Comparison of ENCODE assay signal across 12 mouse cellular contexts in the genomic region with DNA sequence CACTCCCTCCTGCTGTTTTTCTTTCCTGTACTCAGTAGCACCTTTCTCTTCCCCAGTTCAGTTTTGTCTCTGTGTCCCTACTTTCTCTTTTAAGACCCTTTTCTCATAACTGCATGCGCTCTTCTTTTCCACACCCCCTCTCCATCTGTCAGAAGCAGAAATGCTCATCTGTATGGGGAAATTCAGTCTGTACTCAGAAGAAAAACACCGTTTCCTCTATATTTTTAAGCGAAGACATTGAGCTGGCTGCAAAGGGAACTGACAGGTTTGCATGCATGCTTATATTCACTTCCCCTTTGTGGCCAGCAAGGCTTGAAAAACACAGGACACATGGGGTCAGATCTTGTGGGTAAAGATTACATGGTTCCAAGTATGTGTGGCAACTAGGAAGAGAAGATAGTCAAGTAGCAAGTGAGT. TPM values are rescaled to one million over a fixed set of nuclear protein-coding genes. Genes with fewer than 3 reads are reported as not detected.
DNase-seq lines count a peak whose midpoint lies in the region; ATAC-seq and TF ChIP-seq lines count a peak whose summit lies in the region.
"Had no signal": no experiment of that assay in that cellular context is flagged by ENCODE, and none has a peak within 500 bp of the region (broad histone marks: within the 10 kb centered on the region; RNA-seq: fewer than 3 reads in every experiment).

No protein-coding gene starts in this region.

- peak overlapping the region; percentile 87 for H3K27ac ChIP-seq in cortical plate, adult 2 months (ENCODE audit: insufficient read depth, low read length)
- H3K27ac ChIP-seq in forebrain, embryonic 13.5 days: no peak overlapping the region
- H3K27ac ChIP-seq: midbrain, embryonic 12.5 days had no signal

- DNase-seq in layer of hippocampus, adult 8-10 months (ENCODE audit: low spot score in 2 of 2): peak; percentile 6 to 9
- no peak for DNase-seq in layer of hippocampus, adult 9-10 months (ENCODE audit: low spot score)
- DNase-seq in embryo, embryonic 10.5 days (ENCODE audit: low spot score): no peak
- no peak for DNase-seq in urinary bladder, postnatal 14 days (ENCODE audit: low spot score)
- DNase-seq: cerebellum, postnatal 36 days; gastrocnemius, postnatal 10 days; kidney, postnatal 14 days had no signal

- H3K36me3 ChIP-seq in forebrain, embryonic 13.5 days (ENCODE audit: poor library complexity, severe bottlenecking): no peaks in the 10 kb centered on the region
- H3K36me3 ChIP-seq: midbrain, embryonic 12.5 days had no signal

- H3K4me1 ChIP-seq in cortical plate, adult 2 months (ENCODE audit: control insufficient read depth, insufficient read depth, low read length): peaks cover 2% of the 10 kb centered on the region; the same call in 1 of the 2 replicates
- H3K4me1 ChIP-seq in forebrain, embryonic 13.5 days: no peaks in the 10 kb centered on the region
- H3K4me1 ChIP-seq: midbrain, embryonic 12.5 days had no signal

- no peak for TF ChIP-seq CTCF in cortical plate, adult 2 months (IDR thresholded peaks at IDR 0.05; ENCODE audit: extremely low read depth, insufficient read depth, low read length)

- peak; percentile 24 for ATAC-seq in CD4-positive, CD25-positive, alpha-beta regulatory T cell, adult 4 months
- ATAC-seq in megakaryocyte progenitor cell, adult 5-6 weeks (replicated peaks; ENCODE audit: poor library complexity): peak; percentile 84
- ATAC-seq in forebrain, embryonic 13.5 days: no peak

- H3K9me3 ChIP-seq in forebrain, embryonic 13.5 days (replicated peaks): no peaks in the 10 kb centered on the region
- H3K9me3 ChIP-seq: midbrain, embryonic 12.5 days had no signal

- TF ChIP-seq POLR2A in cortical plate, adult 2 months (IDR thresholded peaks at IDR 0.05; ENCODE audit: extremely low read depth, insufficient read depth, low read length): no peak

- no peak overlapping the region for H3K9ac ChIP-seq in forebrain, embryonic 13.5 days
- H3K9ac ChIP-seq: midbrain, embryonic 12.5 days had no signal

- H3K4me2 ChIP-seq in forebrain, embryonic 13.5 days: no peak overlapping the region
- H3K4me2 ChIP-seq: midbrain, embryonic 12.5 days had no signal

- no peaks in the 10 kb centered on the region for H3K27me3 ChIP-seq in forebrain, embryonic 13.5 days
- H3K27me3 ChIP-seq: midbrain, embryonic 12.5 days had no signal

- H3K4me3 ChIP-seq in cortical plate, adult 2 months (ENCODE audit: insufficient read depth, low read length): no peak overlapping the region
- no peak overlapping the region for H3K4me3 ChIP-seq in forebrain, embryonic 13.5 days
- H3K4me3 ChIP-seq: midbrain, embryonic 12.5 days had no signal

- WGBS in forebrain, embryonic 13.5 days: 82% methylated on average over 3 of the region's 3 CpGs

RNA-seq across cellular contexts. Expression of a gene that starts 6.2 kb away (rescaled TPM):
- not detected for total RNA-seq in layer of hippocampus, adult 8-10 months (2022)
- polyA plus RNA-seq in CD4-positive, CD25-positive, alpha-beta regulatory T cell, adult 4 months (2017; shearing (Covaris generic)): under 1 TPM in 1 of 2 experiments, not detected in 1; 0.12 TPM
- polyA plus RNA-seq in cortical plate, adult 2 months (2012; rRNA removed): 0.04 TPM in 2 replicates
- not detected in 2 replicates for total RNA-seq in megakaryocyte progenitor cell, adult 5-6 weeks (2015)
- not detected in 2 replicates for total RNA-seq in megakaryocyte progenitor cell, adult 5-6 weeks (2017)
- 0.58 and 0.61 TPM in 2 replicates for polyA plus RNA-seq in forebrain, embryonic 13.5 days (2015; fragmentation: Nextera tagmentation; extraction: Ambion mirVana)
- total RNA-seq: gastrocnemius, postnatal 10 days had no signal

RNA-seq across cellular contexts. Expression of a gene that starts 23.1 kb away (rescaled TPM):
- total RNA-seq in layer of hippocampus, adult 8-10 months (2022): 10 to 100 TPM; 10.8 to 66.5 (median 28.6) TPM
- 10 to 100 TPM; 39.1 to 41.9 TPM for polyA plus RNA-seq in CD4-positive, CD25-positive, alpha-beta regulatory T cell, adult 4 months (2017; shearing (Covaris generic))
- 14.7 and 15.3 TPM in 2 replicates for polyA plus RNA-seq in cortical plate, adult 2 months (2012; rRNA removed)
- 0.12 and 0.68 TPM in 2 replicates for total RNA-seq in megakaryocyte progenitor cell, adult 5-6 weeks (2015)
- total RNA-seq in megakaryocyte progenitor cell, adult 5-6 weeks (2017): 0.17 and 0.41 TPM in 2 replicates
- polyA plus RNA-seq in forebrain, embryonic 13.5 days (2015; fragmentation: Nextera tagmentation; extraction: Ambion mirVana): 2.3 and 2.4 TPM in 2 replicates

Comparison
In these comparisons a context has a peak if more than half of its experiments do, and no peak if none do; other contexts are left out.
1. DNase-seq: peak in layer of hippocampus, adult 8-10 months (2 of 2); none in layer of hippocampus, adult 9-10 months (single experiment), embryo, embryonic 10.5 days (single experiment) and urinary bladder, postnatal 14 days (single experiment).